Mouse (Mus musculus) right cerebral cortex, postnatal 36 days (tissue): ENCODE data around the gene Best1.
"Not testable (repeated sequence)": the region's sequence is repeated elsewhere in the genome, so short reads cannot be mapped to it uniquely, and the experiment has no call there.

ENCODE experiments used
- DNase-seq, 2 experiments: peaks; one replicate each; pipeline ENCODE4 v3.0.0; 2022; ENCODE audit warnings: low spot score in 2 of 2, mixed read lengths in 1 of 2

Best1 gene

GRCm38 (mm10) chr19:9991304-9991703 lies 10.1 kb downstream of the Best1 start:
- DNase-seq, result peak in 1 of 2 experiments; percentile 57

DNA sequence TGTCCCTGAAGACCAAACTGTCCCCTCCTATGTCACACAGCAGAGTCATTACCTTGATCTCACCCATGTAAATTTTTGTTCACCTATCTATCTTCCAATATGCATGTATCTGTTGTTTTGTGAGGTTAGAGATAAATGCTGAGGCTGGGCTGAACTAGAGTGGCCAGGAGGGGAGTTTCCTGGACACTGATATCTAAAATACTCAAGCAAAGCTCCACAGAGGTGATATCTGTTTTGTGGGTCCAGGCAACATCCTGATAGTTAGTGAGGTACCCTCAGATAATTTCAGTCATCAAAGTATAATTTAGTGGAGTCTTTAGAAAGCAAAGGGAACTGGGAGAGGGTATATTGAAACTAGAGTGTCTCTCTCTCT lies 11.6 kb downstream of the Best1 start:
- DNase-seq, result no peak

DNA sequence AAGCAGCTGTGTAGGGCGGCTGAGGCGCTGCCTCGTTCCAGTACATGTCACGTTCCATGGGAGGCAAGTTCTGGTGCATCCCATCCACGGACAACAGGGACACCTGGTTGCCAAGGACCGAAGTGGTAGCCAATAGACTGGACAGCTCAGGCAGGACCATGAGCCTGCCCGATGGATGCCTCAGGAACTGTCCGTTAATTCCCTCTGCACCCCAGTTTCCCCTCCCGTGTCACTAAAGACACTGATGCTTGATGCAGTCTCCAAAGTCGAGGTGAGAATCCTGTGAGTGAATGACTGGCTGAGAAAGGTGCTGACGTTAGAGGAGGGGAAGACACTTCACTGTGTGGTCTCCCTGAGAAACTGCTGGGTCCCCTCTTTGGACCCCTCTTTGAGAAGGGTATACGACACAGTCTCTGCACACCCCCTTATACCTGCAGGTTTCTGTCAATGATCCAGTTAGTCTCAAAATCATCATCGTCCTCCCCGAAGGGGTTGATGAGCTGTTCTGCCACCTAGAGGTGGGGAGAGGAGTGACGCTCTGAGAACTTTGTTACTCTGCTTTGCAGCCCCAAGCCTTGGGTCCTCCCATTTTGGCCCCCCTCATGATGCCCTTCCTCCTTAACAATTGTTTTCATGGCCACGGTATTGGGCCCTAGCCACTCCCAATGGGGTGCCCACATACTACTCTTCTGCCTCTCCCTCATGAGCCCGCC lies 12.1 kb downstream of the Best1 start:
- no peak for DNase-seq

GRCm38 (mm10) chr19:9987593-9987992 lies 13.8 kb downstream of the Best1 start:
- DNase-seq, result no peak

- DNase-seq, result no peak
Observed at GRCm38 (mm10) chr19:9987192-9987591, 14.2 kb downstream of the Best1 start.

- no peak for DNase-seq
Observed at GRCm38 (mm10) chr19:9985900-9986421, 15.5 kb downstream of the Best1 start.

DNA sequence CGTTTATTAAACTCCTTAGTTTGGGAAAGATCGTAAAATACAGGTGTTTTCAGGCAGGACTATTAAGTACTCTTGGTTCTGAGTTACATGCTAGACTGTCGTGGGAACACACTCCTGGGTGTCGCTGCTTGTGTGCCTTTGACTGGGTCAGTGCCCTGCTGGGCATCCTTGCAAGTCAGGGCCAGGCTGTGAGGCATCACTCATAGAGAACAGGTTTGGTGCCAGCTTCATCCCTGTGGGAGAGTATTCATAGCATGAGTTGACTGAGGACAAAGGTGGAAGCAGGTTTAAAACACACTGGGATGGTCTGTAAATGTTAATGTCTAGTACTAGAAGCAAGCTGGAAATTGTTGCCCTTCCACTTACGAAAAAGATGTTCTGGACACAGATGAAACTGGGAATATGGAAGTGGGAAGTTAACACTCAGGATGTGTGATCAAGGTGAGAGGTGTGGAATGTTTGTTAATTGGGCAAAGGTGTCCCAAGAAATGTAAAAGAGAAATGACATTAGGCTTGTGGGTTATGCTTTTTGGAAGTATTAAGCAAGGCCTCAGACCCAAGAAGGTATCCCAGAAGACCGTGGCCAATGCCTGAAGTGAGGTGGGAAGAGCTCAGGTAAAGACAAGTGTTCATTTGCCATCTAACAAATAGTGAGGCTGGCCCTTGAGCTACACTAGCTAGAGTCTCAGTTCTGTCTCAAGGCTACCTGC lies 16.1 kb downstream of the Best1 start:
- DNase-seq, result no peak

DNA sequence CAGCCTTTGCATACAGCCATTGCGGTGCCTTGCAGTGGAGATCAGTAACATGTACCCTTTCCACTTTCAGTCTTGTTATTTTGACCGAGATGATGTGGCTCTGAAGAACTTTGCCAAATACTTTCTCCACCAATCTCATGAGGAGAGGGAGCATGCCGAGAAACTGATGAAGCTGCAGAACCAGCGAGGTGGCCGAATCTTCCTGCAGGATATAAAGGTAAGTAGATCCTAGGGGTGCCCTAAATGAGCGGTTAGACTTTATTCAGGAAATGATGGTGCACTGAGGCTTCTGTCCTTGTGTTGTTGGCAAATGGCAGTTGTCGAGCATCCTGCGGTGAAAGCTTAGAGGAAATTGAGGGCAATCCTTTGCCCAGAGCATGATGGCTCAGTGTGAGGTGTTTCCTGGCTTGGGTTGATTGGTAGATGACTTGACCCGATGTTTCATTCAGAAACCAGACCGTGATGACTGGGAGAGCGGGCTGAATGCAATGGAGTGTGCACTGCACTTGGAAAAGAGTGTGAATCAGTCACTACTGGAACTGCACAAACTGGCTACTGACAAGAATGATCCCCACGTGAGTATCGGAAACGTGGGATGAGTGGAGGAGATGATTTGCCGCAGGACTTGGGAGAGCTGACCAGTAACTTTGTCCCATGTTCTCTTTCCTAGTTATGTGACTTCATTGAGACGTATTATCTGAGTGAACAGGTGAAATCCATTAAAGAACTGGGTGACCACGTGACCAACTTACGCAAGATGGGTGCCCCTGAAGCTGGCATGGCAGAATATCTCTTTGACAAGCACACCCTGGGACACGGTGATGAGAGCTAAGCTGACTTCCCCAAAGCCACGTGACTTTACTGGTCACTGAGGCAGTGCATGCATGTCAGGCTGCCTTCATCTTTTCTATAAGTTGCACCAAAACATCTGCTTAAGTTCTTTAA lies 17.1 kb downstream of the Best1 start:
- DNase-seq, result no peak

DNA sequence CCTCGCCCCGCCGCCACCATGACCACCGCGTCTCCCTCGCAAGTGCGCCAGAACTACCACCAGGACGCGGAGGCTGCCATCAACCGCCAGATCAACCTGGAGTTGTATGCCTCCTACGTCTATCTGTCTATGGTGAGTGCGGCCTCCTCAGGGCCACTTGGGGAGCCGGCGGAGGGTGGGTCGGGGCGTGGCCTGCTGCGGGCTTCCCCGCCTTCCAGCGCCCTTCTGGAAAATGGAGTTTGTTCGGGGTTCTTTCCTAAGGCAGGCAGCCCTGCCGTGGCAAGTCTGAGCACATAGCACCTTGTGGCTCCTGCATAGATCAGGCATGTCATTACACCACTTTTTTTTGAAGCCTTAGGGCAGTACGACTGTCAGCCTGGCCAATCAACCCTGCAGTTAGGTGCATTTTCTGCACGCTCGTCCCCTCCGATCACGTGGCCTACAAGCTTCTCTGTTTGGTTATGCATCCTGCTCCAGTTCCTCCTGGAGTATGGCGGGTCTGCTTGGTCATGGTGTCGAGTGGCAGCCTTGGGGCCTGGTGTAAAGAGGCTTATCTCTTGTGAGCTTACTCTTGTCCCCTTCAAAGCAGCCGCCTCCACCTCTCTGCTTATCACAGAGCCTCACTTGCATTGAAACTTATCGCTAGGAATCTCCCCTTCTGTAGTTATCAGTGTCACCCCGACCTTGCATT lies 18.4 kb downstream of the Best1 start:
- DNase-seq, result peak in 1 of 2 experiments; percentile 58

DNA sequence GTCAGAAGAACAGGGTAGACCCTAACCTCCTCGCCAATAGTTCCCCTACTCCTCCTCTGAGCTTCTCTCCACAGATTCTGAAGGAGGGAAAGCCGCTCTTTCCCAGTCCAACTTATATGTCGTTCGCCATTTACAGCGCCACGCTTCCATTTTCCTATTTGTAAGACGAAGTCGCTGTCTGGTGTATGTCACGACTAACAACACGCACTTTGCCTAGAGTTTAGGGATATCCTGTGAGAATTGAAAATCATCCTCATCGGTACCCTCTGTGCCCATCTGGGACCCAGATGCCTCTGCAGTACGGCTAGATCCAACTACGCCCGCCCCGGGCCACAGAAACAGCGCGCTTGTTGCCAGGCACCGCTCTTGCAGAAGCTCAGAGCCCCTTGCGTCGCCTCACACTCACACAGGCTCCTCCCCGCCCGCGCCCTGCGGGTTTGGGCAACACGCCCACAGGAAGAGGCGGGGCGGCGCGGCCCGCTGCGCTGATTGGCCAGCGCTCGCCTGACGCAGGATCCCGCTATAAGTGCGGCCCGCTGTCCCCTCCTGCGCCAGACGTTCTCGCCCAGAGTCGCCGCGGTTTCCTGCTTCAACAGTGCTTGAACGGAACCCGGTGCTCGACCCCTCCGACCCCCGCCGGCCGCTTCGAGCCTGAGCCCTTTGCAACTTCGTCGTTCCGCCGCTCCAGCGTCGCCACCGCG lies 19.1 kb downstream of the Best1 start:
- peak; percentile 96 for DNase-seq

- no peak for DNase-seq
Observed at GRCm38 (mm10) chr19:9981621-9982020, 19.8 kb downstream of the Best1 start.

DNA sequence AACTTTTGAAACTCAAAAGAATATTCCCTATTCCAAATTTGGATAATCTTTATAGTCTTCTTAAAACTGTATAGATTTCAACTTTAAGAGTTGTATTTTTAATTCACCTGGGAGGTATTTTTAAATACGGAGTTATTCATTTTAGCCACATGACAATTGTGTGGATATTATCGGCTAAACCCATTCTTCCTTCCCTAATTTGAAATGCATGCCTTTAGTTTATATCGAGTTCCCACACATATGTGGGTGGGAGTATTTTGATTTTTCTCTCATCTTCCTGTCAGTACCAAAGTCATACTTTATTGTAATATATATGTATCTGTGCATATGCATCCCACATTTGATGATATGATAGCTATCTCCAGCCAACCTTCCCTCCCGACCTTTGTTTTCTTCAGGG lies 21.2 kb downstream of the Best1 start, which contains the start of gene Fth1:
Gene Fth1 (plus strand): TSS at position 341 of the 400 bp plus-strand sequence.
- no peak for DNase-seq

DNA sequence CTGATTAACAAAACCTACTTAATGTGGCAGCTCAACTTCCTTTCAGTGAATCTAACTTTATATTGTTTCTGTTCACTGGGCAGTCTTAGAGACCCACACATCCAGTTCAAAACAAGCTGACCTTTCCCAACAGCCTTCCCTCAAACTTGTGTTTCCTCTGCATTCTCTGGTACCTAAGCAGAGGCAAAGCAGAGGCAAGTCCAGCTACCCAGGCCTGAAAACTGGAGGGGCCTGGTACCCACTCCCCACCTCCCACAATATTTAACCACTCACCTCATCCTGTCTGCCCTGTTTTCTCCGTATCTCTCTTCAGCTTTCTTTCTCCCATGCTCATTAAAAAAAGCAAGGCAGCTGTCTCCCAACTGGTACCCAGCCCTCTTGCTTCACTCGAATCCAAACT lies 22.3 kb downstream of the Best1 start:
- no peak for DNase-seq

DNA sequence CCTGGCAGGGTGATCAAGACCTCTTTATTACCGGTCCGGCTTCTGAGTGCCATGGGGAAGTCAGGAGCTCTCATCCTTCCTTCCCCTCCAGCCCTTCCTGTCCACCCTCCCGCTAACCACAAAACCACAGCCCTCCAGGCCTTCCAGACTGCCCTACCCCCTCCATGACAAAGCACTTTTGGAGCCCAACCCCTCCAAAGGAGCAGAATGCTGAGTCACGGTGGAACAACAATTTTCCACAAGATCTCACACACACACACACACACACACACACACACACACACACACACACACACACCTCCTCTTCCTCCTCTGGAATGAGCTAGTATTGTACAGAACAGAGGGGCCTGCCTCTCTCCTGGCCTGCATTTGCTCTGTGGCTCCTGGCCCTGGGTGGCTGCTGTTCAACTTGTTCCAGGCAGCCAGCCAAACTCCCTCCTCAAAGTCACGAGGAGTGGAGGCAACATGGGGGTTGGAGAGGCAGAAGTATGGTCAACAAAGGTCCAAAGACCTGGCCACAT lies 22.9 kb downstream of the Best1 start:
- DNase-seq, result peak; percentile 46 to 56

GRCm38 (mm10) chr19:9977085-9977484 lies 24.3 kb downstream of the Best1 start:
- DNase-seq, result no peak

- DNase-seq, result not testable (repeated sequence)
Observed at GRCm38 (mm10) chr19:9974853-9975252, 26.6 kb downstream of the Best1 start.

DNA sequence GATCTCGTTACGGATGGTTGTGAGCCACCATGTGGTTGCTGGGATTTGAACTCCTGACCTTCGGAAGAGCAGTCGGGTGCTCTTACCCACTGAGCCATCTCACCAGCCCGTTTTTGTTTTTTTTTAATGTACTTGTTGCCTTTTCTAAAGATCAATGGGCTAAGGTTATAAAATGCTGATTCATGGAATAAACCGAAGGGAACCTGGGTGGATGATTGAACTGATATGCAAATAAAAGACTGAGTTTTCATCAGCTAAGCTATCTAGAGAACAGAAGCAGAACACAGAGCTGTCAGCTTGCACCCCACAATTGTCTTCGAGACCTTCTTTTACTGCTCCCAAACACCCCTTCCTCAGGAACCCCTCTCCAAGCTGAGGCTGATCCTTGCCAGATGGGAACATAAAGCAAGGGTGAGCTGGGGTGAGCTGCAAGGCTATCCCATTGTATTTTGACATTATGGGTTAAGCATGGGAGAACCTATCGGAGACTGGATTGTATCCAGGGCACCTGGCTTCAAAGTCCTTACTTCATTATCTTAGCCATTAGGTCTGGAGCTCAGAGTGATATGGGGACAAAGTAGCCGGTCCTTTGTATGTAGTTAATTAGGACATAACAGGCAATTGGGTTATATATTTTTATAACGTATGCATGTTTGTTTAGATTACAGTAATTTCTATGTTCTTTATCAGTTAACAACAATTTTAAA lies 33.2 kb downstream of the Best1 start:
- DNase-seq, result no peak

GRCm38 (mm10) chr19:9966096-9966867 lies 35.2 kb downstream of the Best1 start:
- no peak for DNase-seq
